Mouse (Mus musculus): ENCODE results near the gene Atg101.
"Not testable (repeated sequence)": the region's sequence is repeated elsewhere in the genome, so short reads cannot be mapped to it uniquely, and the experiment has no call there.

The Atg101 gene

GRCm38 (mm10) chr15:101312006-101312405, 27.9 kb downstream of the Atg101 start:
- no peak for DNase-seq (ENCODE audit: low read depth, low spot score)

DNA sequence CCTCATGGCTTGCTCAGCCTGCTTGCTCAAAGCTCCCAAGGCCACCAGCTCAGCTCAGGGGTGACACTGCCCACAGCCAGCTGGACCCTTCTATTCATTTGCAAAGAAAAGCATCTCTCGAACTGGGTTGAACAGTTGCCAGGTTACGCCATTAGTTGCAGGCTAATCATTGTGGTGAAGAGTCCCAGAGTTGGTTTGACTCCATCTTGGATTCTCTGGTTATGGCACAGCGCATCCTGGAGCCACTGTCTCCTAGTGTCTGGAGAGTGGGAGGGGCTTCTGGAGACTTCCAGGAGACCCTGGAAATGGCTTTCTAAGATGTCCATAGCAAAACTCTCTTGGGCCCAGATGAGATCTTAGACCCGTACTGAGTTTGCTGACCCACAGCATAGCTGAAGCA, 31.3 kb downstream of the Atg101 start:
- no peak for DNase-seq (ENCODE audit: low read depth, low spot score)

DNA sequence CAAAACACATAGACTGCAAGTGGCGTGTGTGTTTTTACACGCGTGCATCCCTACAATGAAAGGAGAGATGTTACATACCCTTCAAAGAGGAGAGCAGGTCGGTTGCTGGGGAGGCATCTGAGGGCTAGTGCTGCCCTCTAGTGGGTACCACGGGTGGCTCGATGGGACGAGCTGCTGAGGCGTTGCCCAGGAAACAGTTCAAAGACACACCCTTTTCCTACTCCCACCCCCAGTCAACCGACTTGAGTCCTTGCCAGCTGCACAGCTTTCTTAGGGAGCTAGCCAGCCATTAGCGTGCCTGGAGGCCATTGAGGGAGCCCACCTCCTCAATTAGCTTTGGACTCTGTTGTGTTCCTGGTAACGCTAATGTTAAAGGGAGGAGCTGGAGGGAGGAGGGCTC, 31.8 kb downstream of the Atg101 start:
- DNase-seq (ENCODE audit: low read depth, low spot score): peak; percentile 90

DNA sequence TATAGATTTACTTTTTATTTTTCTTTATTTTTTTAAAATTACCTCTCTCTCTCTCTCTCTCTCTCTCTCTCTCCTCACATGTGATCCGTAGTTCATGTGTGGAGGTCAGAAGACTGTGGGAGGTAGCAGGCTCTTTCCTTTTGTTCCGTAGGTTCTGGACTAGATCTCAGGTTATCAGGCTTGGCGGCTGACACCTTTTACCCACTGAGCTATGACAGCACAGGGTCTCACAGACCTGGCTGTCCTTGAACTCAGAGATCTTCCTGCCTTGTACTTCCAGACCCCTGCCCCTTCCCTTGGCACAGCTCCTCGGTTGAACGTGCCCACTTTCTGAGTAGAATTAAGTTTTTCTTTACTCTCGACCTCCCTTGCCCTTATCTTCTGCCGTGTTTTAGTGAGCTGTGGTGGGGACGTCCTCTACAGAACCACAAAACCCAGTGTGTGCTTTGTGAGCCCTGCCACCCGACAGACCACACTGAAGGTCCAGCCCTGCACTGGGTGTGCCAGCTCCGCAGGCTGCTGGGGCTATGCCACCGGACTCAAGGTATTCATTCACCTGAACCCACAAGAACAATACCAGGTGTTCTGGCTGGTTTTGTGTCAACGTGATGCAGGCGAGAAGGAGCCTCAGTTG, 32.3 kb downstream of the Atg101 start:
- no peak for DNase-seq (ENCODE audit: low read depth, low spot score)

DNA sequence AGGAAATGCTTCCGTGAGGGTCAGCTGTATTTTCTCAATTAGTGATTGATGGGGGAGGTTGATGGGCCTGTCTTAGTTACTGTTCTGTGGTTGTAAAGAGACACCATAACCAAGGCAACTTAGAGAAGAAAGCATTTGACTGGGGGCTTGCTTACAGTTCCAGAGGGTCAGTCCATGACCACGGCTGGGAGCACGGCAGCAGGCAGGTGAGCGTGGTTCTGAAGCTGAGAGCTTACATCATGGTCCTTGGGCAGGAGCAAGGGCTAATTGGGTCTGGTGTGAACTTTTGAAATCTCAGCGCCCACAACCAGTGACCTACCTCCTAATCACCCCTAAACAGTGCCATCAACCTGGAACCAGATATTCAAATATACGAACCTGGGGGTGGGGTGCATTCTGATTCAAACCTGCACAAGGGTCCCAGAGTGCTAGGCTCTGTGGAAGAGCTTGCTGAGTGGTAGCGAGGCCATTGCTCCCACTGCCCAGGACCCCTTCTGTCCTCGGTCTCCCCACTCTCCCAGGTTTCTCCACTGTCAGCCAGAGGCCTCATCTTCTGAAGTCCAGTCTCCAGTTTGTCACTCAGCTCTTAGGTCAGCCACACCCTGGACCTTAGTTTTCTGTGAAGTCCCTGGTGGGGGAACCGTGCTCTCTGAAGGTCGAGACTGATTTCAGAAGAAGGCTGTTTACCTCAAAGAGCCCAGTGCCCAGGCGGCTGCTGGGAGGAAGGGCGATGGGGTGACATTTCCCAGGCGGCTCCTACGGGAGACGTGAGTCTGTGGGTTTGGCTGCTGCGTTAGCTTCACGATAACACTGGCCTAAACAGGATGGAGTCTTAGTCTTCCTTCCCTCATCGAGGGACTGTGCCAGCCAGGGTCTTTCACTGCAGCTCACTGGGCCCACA, 33.1 kb downstream of the Atg101 start:
- DNase-seq (ENCODE audit: low read depth, low spot score): no peak

DNA sequence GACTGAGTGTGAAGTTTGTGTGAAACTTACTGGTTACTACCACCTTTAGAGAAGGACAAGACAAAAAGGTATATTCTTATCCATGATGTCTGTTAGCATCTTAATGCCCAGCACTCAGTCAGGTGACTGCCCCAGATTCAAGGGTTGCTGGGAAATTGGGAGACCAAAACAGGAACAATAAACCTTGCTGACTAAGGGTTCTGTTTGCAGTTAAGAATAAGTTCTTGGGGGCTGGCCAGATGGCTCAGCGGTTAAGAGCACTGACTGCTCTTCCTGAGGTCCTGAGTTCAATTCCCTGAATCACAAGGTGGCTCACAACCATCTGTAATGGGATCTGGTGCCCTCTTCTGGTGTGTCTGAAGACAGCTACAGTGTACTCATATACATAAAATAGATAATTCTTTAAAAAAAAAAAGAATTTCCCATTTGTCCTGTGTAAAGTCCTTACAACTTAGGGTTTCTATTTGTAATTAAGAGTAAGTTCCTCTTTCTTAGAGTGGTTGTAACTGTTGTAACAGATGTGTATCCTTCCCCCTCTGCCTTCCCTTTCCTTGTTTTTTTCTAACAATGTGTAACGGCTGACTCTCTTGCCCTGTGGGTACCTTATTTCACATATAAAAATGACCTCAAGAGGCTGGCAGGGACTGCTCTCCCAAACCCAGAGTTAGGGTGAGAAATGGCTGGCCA, 33.9 kb downstream of the Atg101 start:
- no peak for DNase-seq (ENCODE audit: low read depth, low spot score)

DNA sequence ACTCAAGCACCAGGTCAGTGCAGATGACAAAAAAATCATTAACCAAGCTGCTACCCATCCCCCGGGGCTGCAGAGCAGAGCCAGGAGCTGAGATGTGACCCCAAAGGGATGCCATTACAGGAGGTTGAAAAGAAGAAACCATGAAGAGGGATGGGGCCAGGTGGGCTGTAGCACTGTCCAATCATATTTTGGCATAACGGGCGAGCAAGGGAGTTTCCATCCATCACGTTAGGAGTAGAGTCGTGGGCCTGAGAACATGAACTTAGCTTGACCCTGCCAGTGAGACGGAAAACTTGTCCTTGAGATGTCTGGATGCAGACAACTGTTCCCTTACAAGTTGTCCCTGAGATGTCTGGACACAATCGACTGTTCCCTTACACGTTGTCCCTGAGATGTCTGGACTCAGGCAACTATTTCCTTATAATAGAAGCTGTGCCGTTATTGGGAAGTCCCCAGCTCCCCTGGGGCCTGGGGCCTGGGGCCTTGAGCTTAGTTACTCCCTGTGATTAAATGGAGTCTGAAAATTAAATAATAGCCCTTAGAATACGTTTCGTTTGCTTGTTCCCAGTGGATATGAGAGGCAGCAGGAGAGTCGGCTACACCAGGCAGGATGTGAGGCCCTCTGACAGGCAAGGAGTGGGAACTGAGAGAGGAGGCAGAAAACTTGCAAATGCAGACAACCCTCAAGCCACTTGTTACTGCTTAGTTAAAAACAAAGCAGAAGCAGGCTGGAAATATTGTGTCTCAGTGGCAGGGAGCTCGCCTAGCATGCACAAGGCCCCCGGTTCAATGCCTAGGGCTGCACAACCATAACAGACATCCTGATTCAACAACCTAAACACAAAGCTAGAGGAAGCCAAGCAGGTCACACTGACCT, 35.1 kb downstream of the Atg101 start:
- no peak for DNase-seq (ENCODE audit: low read depth, low spot score)

- no peak for DNase-seq (ENCODE audit: low read depth, low spot score)
Measured at GRCm38 (mm10) chr15:101320010-101320617, 36.0 kb downstream of the Atg101 start.

DNA sequence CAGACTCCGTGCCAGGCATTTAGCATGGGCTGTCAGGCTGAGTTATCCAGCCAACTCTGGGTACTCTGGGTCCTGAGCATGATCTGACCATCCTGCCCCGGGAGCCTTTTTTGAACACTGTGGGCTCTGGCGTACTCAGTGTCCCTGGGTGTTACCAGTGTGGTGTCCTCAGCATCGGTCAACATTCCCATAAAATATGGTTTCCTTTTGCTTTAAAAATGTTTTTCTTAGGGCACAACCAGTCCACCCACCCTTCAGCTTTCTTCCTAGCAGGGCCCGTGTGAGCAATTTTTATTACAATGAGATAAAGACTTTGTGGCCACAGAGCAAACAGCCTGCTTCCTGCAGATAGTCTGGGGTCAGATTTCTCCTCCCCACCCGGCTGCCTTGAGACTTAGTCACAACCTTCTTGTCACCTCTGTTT, 36.6 kb downstream of the Atg101 start:
- DNase-seq (ENCODE audit: low read depth, low spot score): no peak

DNA sequence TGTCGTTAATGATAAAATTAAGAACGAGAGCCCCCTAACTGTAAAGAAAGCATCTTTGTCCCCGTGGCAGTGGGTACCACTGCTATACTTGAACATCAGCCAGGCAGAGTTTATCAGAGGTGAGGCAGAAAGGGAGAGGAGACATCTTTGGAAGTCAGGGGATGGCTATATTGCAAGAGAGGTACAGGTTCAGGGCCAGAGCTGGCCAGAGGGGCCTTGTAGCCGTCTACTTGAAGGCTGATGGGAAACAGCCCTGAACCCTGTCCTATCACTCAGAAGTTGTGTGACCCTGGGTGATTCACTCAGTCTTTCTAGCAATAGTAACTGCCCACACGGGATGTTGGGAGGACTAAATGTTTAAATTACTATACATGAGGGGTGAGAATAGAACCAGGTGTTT, 37.1 kb downstream of the Atg101 start:
- no peak for DNase-seq (ENCODE audit: low read depth, low spot score)

- no peak for DNase-seq (ENCODE audit: low read depth, low spot score)
Measured at GRCm38 (mm10) chr15:101322106-101322505, 38.0 kb downstream of the Atg101 start.

- no peak for DNase-seq (ENCODE audit: low read depth, low spot score)
Measured at GRCm38 (mm10) chr15:101322640-101323039, 38.6 kb downstream of the Atg101 start.

DNA sequence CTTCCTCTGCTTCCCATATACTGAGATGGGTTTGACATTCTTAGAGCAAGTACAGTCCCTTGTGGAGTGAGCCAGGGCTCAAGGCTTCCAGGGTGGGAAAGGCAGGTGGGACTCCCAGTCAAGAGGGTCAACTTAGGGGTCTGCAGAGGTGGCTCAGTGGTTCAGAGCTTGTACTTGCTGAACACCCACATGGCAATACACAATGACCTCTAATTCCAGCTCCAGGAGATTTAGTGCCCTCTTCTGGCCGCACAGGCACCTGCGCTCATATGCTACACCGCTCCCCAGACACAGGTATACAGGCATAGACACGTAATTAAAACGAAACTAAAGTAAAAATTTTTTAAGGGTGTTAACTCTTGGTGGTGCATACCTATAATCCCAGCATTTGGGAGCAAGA, 39.4 kb downstream of the Atg101 start:
- DNase-seq (ENCODE audit: low read depth, low spot score): no peak

GRCm38 (mm10) chr15:101324409-101324808, 40.3 kb downstream of the Atg101 start:
- not testable (repeated sequence) for DNase-seq (ENCODE audit: low read depth, low spot score)

DNA sequence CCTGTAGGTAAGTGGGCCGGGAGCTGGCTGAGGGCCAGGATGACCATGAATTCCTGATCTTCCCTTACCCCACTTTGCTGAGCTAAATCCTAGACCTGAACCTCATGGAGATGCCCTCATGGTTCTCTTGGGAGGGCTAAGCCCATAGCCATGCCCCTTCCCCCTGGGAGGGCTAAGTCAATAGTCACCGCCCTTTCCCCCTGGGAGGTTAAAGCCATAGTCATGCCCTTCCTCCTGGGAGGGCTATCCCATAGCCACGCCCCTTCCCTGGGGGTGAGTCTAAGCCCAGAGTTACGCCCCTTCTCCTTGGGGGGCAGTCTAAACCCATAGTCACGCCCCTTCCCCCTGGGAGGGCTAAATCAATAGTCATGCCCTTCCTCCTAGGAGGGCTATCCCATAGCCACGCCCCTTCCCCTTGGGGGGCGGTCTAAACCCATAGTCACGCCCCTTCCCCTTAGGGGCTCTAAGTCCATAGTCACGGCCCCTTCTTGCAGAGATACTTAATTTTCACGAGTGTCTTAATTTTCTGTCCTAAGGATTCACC, 42.0 kb downstream of the Atg101 start:
- no peak for DNase-seq (ENCODE audit: low read depth, low spot score)

- DNase-seq (ENCODE audit: low read depth, low spot score): peak; percentile 89
Measured at GRCm38 (mm10) chr15:101327282-101327681, 43.2 kb downstream of the Atg101 start.

GRCm38 (mm10) chr15:101328876-101329563, 44.9 kb downstream of the Atg101 start:
- DNase-seq (ENCODE audit: low read depth, low spot score): no peak

DNA sequence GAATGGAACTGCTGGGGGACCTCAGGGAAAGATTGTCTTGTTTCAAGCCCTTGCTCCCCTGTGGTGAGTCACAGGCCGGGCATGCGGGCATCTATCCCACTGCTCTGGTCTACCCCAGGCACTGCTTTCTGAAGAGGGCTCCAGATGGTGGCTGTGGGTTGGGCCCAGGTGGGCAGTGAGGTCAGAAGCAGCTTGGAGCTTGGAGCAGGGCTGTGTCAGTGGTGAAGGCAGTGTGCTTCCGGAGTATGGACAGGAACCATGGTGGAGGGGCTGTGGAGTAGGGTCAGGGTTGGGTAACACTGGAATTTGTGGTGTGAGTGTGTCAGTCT, 45.5 kb downstream of the Atg101 start:
- DNase-seq (ENCODE audit: low read depth, low spot score): no peak

DNA sequence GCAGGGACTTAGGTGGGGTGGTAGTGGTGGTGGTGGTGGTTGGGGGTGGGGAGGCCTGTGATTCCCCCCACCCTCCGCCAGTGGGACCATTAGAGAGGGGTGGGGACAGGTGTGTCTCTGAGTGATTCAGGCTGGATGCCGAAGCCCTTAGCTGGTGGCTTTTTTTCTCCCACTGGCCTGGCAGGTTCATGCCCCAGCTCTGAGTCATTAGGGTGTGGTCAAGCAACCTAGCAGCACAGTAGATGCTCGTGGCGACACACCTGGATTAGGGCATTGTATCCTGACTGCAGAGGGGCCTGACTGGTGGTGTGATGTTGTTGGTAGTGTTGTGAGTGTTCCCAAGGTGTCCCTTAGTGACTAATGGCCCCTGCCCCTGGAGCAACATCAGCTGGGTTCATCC, 47.0 kb downstream of the Atg101 start:
- no peak for DNase-seq (ENCODE audit: low read depth, low spot score)

- no peak for DNase-seq (ENCODE audit: low read depth, low spot score)
Measured at GRCm38 (mm10) chr15:101332370-101332769, 48.3 kb downstream of the Atg101 start.
